Mouse (Mus musculus): ENCODE measurements around the gene Hoxd9. TPM values are rescaled to one million over a fixed set of nuclear protein-coding genes. Genes with fewer than 3 reads are reported as not detected.

The Hoxd9 gene
- polyA plus RNA-seq, 1 experiment: 0.75 TPM

- no peaks in the 10 kb centered on the region for H3K9me3 ChIP-seq (replicated peaks; ENCODE audit: control insufficient read depth, insufficient read depth, low read length, poor library complexity, severe bottlenecking)
- no peaks in the 10 kb centered on the region for H3K36me3 ChIP-seq (ENCODE audit: control insufficient read depth, insufficient read depth, low read length, poor library complexity, severe bottlenecking)
- TF ChIP-seq CTCF (IDR thresholded peaks at IDR 0.05; ENCODE audit: low read depth, low read length) (no peak), POLR2A (IDR thresholded peaks at IDR 0.05; ENCODE audit: insufficient read depth, low read length) (no peak), EP300 (IDR thresholded peaks at IDR 0.05; ENCODE audit: insufficient read depth, low read depth, low read length) (no peak)
- no peak overlapping the region for H3K4me3 ChIP-seq (ENCODE audit: low read depth, low read length)
- peaks cover 63% of the 10 kb centered on the region for H3K27me3 ChIP-seq (ENCODE audit: control insufficient read depth, insufficient read depth, low read length, poor library complexity, severe bottlenecking)
- no peak overlapping the region for H3K9ac ChIP-seq (ENCODE audit: low read depth, poor library complexity, severe bottlenecking)
- no peaks in the 10 kb centered on the region for H3K4me1 ChIP-seq (ENCODE audit: control insufficient read depth, insufficient read depth, low read length)
- no peak overlapping the region for H3K27ac ChIP-seq (ENCODE audit: insufficient read depth, low read length)
These were observed 12.4 kb upstream of the Hoxd9 start for GRCm38 (mm10) chr2:74685059-74685603.

DNA sequence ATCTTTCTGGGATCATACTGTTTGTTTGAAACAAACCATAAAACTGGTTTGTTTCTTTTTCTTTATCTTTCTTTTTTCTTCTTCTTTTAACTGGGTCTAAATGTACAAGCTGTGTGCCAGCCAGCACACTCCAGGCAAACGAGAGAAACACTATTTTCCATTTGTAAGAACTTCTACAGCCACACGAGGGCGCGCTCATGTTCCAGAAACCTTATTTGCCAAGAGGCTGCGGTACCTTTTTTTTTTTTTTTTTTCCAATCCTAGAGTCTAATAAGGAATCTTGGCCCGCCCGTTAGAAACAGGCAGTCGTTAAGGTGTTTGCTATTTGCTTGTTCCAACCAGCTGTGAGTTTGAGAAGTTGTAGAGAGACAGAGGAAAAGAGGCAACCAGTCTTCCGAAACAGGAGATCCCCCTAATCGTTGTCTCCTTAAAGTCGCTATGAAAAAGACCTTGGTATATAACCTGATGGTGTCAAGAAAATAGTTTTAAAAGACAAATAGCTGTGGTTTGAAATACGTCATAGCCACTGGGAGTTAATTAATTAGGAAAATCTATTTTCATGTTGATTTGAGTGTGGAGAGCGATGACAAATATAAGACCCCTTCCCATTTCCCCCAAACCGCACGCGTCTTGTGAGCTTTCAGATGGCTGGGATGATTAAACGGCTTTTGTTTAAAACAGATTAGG lies 11.1 kb upstream of the Hoxd9 start:
- peaks cover 57% of the 10 kb centered on the region for H3K27me3 ChIP-seq (ENCODE audit: control insufficient read depth, insufficient read depth, low read length, poor library complexity, severe bottlenecking)
- no peaks in the 10 kb centered on the region for H3K4me1 ChIP-seq (ENCODE audit: control insufficient read depth, insufficient read depth, low read length)
- H3K27ac ChIP-seq (ENCODE audit: insufficient read depth, low read length): no peak overlapping the region
- H3K36me3 ChIP-seq (ENCODE audit: control insufficient read depth, insufficient read depth, low read length, poor library complexity, severe bottlenecking): no peaks in the 10 kb centered on the region
- H3K4me3 ChIP-seq (ENCODE audit: low read depth, low read length): no peak overlapping the region
- peak; percentile 21 for TF ChIP-seq CTCF (IDR thresholded peaks at IDR 0.05; ENCODE audit: low read depth, low read length)
- TF ChIP-seq POLR2A (IDR thresholded peaks at IDR 0.05; ENCODE audit: insufficient read depth, low read length): no peak
- no peak overlapping the region for H3K9ac ChIP-seq (ENCODE audit: low read depth, poor library complexity, severe bottlenecking)
- no peaks in the 10 kb centered on the region for H3K9me3 ChIP-seq (replicated peaks; ENCODE audit: control insufficient read depth, insufficient read depth, low read length, poor library complexity, severe bottlenecking)

DNA sequence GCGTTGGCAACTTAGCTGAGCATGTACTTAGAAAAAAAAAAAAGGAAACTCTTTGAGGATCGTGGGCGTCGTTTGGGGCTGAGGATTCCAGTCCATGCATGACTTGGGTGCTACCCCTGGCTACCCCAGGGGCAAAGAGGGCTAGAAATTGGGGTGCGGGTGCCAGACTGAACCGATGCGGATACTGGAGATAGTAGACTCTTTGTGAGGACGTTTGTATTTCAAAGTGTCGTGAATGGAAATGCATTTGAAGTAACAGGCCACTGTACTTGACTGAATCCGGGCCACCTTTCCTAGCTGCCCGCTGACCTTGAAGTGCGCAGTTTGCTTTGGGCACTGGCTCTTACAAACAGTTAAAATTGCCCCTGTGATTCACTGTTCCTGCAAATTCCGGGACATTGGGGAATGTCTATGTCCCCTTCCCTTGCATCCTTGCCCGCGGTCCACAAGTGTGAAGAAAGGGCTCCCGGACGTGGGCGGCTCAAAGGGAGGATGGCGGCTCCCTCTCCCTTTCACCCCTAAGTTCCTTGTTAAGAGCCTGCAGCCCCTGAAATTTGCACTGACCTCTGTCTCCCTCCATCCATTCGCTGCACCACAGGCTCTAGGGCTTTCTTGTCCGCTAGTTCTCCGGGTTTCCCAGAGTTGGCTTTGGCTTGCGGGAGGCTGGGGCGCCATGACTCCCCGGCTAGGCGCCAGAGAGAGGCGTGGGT lies 10.4 kb upstream of the Hoxd9 start:
- TF ChIP-seq CTCF (IDR thresholded peaks at IDR 0.05; ENCODE audit: low read depth, low read length) (no peak), POLR2A (IDR thresholded peaks at IDR 0.05; ENCODE audit: insufficient read depth, low read length) (no peak), EP300 (IDR thresholded peaks at IDR 0.05; ENCODE audit: insufficient read depth, low read depth, low read length) (no peak)
- no peaks in the 10 kb centered on the region for H3K36me3 ChIP-seq (ENCODE audit: control insufficient read depth, insufficient read depth, low read length, poor library complexity, severe bottlenecking)
- peaks cover 58% of the 10 kb centered on the region for H3K27me3 ChIP-seq (ENCODE audit: control insufficient read depth, insufficient read depth, low read length, poor library complexity, severe bottlenecking)
- no peak overlapping the region for H3K4me3 ChIP-seq (ENCODE audit: low read depth, low read length)
- no peaks in the 10 kb centered on the region for H3K4me1 ChIP-seq (ENCODE audit: control insufficient read depth, insufficient read depth, low read length)
- no peaks in the 10 kb centered on the region for H3K9me3 ChIP-seq (replicated peaks; ENCODE audit: control insufficient read depth, insufficient read depth, low read length, poor library complexity, severe bottlenecking)
- H3K9ac ChIP-seq (ENCODE audit: low read depth, poor library complexity, severe bottlenecking): no peak overlapping the region
- H3K27ac ChIP-seq (ENCODE audit: insufficient read depth, low read length): no peak overlapping the region

- peaks cover 60% of the 10 kb centered on the region for H3K27me3 ChIP-seq (ENCODE audit: control insufficient read depth, insufficient read depth, low read length, poor library complexity, severe bottlenecking)
- no peak overlapping the region for H3K27ac ChIP-seq (ENCODE audit: insufficient read depth, low read length)
- H3K36me3 ChIP-seq (ENCODE audit: control insufficient read depth, insufficient read depth, low read length, poor library complexity, severe bottlenecking): no peaks in the 10 kb centered on the region
- no peaks in the 10 kb centered on the region for H3K4me1 ChIP-seq (ENCODE audit: control insufficient read depth, insufficient read depth, low read length)
- H3K9me3 ChIP-seq (replicated peaks; ENCODE audit: control insufficient read depth, insufficient read depth, low read length, poor library complexity, severe bottlenecking): no peaks in the 10 kb centered on the region
- H3K4me3 ChIP-seq (ENCODE audit: low read depth, low read length): 0 out of 2 replicates have a peak overlapping the region, but pooled peaks have one; percentile 23
- TF ChIP-seq EP300 (IDR thresholded peaks at IDR 0.05; ENCODE audit: insufficient read depth, low read depth, low read length): no peak
- TF ChIP-seq CTCF (IDR thresholded peaks at IDR 0.05; ENCODE audit: low read depth, low read length): no peak
- TF ChIP-seq POLR2A (IDR thresholded peaks at IDR 0.05; ENCODE audit: insufficient read depth, low read length): no peak
- no peak overlapping the region for H3K9ac ChIP-seq (ENCODE audit: low read depth, poor library complexity, severe bottlenecking)
These were observed 9.6 kb upstream of the Hoxd9 start for GRCm38 (mm10) chr2:74687698-74688555.

- H3K27me3 ChIP-seq (ENCODE audit: control insufficient read depth, insufficient read depth, low read length, poor library complexity, severe bottlenecking): peaks cover 62% of the 10 kb centered on the region
- no peak for TF ChIP-seq CTCF (IDR thresholded peaks at IDR 0.05; ENCODE audit: low read depth, low read length)
- no peak for TF ChIP-seq POLR2A (IDR thresholded peaks at IDR 0.05; ENCODE audit: insufficient read depth, low read length)
- no peak for TF ChIP-seq EP300 (IDR thresholded peaks at IDR 0.05; ENCODE audit: insufficient read depth, low read depth, low read length)
- H3K4me3 ChIP-seq (ENCODE audit: low read depth, low read length): no peak overlapping the region
- H3K9me3 ChIP-seq (replicated peaks; ENCODE audit: control insufficient read depth, insufficient read depth, low read length, poor library complexity, severe bottlenecking): no peaks in the 10 kb centered on the region
- H3K27ac ChIP-seq (ENCODE audit: insufficient read depth, low read length): no peak overlapping the region
- H3K9ac ChIP-seq (ENCODE audit: low read depth, poor library complexity, severe bottlenecking): no peak overlapping the region
- no peaks in the 10 kb centered on the region for H3K36me3 ChIP-seq (ENCODE audit: control insufficient read depth, insufficient read depth, low read length, poor library complexity, severe bottlenecking)
- no peaks in the 10 kb centered on the region for H3K4me1 ChIP-seq (ENCODE audit: control insufficient read depth, insufficient read depth, low read length)
These were observed 8.5 kb upstream of the Hoxd9 start for GRCm38 (mm10) chr2:74688795-74689573.

All from ES-Bruce4 (cell line).